Mouse (Mus musculus) megakaryocyte, embryonic 14.5 days (primary cell): ENCODE results near the gene Slc39a11.

ENCODE experiments used
- FLI1 ChIP-seq: IDR thresholded peaks from 2 replicates; pipeline ENCODE4 v1.6.1; 2012; ENCODE audit warnings: low read length, inconsistent platforms, mixed read lengths
- GATA1 ChIP-seq: IDR thresholded peaks from 3 replicates; pipeline ENCODE4 v1.6.1; 2012; ENCODE audit warnings: mixed read lengths, low read length, inconsistent platforms, borderline replicate concordance

- TF ChIP-seq GATA1 (no peak), FLI1 (no peak)
Measured at GRCm38 (mm10) chr11:113648152-113648551, 1.7 kb downstream of the Slc39a11 start.
